Mouse (Mus musculus) kidney, embryonic 14.5 days (tissue): ENCODE measurements at regions not wholly inside any gene's neighbourhood (a gene's known extent, or its start where the extent isn't known, plus 50 kb on each side); places are given as distances from the start of the nearest gene placed in this dataset.

Experiments used
- ATAC-seq: fragments of 200-750 bp; cut with Nextera tagmentation; 2 replicates; pipeline ENCODE4 v1.8.0; 2017; ENCODE audit warnings: moderate number of reproducible peaks, mild to moderate bottlenecking, moderate TSS enrichment, moderate library complexity; ENCODE audit not compliant: low FRiP score, low TSS enrichment
- H3K27ac ChIP-seq: fragments of 300-500 bp; sonication (generic); 2 replicates; pipeline ENCODE4 v1.5.1; 2014; ENCODE audit warnings: low read depth, mild to moderate bottlenecking, low read length, moderate library complexity, mixed read lengths
- H3K27me3 ChIP-seq: fragments of 300-500 bp; sonication (generic); 2 replicates; pipeline ENCODE4 v1.6.1; 2014; ENCODE audit warnings: mild to moderate bottlenecking, low read length; ENCODE audit not compliant: control insufficient read depth, insufficient read depth
- H3K36me3 ChIP-seq: fragments of 300-500 bp; sonication (generic); 2 replicates; pipeline ENCODE4 v1.6.1; 2014; ENCODE audit warnings: low read length, mixed read lengths; ENCODE audit not compliant: control insufficient read depth, insufficient read depth
- H3K4me1 ChIP-seq: fragments of 300-500 bp; sonication (generic); 2 replicates; pipeline ENCODE4 v1.6.1; 2014; ENCODE audit warnings: low read length, mixed read lengths; ENCODE audit not compliant: control insufficient read depth, insufficient read depth
- H3K4me2 ChIP-seq: fragments of 300-500 bp; sonication (generic); replicated peaks from 2 replicates; pipeline ENCODE4 v1.6.1; 2014; ENCODE audit warnings: low read depth, mild to moderate bottlenecking, low read length
- H3K4me3 ChIP-seq: fragments of 300-500 bp; sonication (generic); 2 replicates; pipeline ENCODE4 v1.5.1; 2014; ENCODE audit warnings: mild to moderate bottlenecking, low read length
- H3K9ac ChIP-seq: fragments of 300-500 bp; sonication (generic); 2 replicates; pipeline ENCODE4 v1.6.1; 2014; ENCODE audit warnings: low read depth, mild to moderate bottlenecking, low read length, moderate library complexity
- H3K9me3 ChIP-seq: fragments of 300-500 bp; sonication (generic); 2 replicates; pipeline ENCODE4 v1.6.1; 2016; ENCODE audit warnings: low read length; ENCODE audit not compliant: control insufficient read depth
- WGBS: fragments of 180-500 bp; shearing (Covaris S2); extraction: QIAGEN DNeasy Blood & Tissue Kit; methylation state at CpG from one replicate; pipeline ENCODE4 v1.1.7; 2014; 5-methylcytosine and 5-hydroxymethylcytosine counted together

DNA sequence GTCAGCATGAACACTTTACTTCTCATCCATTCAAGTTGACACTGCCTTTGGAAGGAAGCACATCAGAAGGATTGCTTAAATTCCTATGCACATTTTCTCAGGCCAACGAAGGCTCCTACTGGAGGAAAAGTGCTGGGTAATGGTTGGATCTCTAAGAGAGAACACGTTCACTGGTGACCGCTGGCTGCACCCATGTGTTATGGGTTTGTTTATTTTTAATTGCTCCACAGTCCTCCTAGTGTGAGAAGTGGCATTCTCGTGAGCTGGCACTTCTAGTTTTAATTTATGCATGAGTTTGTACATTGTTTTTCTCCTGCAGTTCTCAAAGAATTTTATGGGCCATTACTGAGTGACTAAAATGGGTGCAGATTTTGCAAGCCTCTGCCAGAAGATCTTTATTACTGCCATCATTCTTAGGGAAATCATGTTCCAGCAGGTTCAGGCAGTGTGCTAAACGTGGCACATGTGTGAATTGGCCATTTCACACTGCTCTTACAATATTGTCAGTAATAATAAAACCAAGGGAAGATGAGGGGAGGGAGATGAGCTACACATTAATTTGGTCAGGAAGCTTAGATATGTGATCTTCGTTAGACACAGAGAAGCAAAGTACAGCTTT is 731.6 kb downstream of the Ttll7 start:
- ATAC-seq: no peak
- Histone ChIP-seq H3K27ac (no peak overlapping the region), H3K4me3 (no peak overlapping the region), H3K4me1 (no peaks in the 10 kb centered on the region), H3K9me3 (no peaks in the 10 kb centered on the region), H3K9ac (no peak overlapping the region), H3K36me3 (no peaks in the 10 kb centered on the region), H3K4me2 (no peak overlapping the region), H3K27me3 (no peaks in the 10 kb centered on the region)
- WGBS: 45% methylated on average over 6 of the region's 6 CpGs

GRCm38 (mm10) chr3:147571850-147572249 is 719.7 kb downstream of the Ttll7 start:
- Histone ChIP-seq H3K4me1 (no peaks in the 10 kb centered on the region), H3K4me3 (no peak overlapping the region), H3K36me3 (no peaks in the 10 kb centered on the region), H3K27ac (no peak overlapping the region), H3K4me2 (no peak overlapping the region), H3K9me3 (no peaks in the 10 kb centered on the region), H3K9ac (no peak overlapping the region), H3K27me3 (no peaks in the 10 kb centered on the region)
- WGBS: 67% methylated on average over 4 of the region's 4 CpGs
- no peak for ATAC-seq

GRCm38 (mm10) chr3:147545329-147546006 is 693.3 kb downstream of the Ttll7 start:
- ATAC-seq: no peak
- H3K36me3 ChIP-seq: no peaks in the 10 kb centered on the region
- H3K4me1 ChIP-seq: no peaks in the 10 kb centered on the region
- no peak overlapping the region for H3K4me3 ChIP-seq
- no peaks in the 10 kb centered on the region for H3K27me3 ChIP-seq
- 46% methylated on average over 6 of the region's 6 CpGs for WGBS
- H3K9ac ChIP-seq: no peak overlapping the region
- no peak overlapping the region for H3K27ac ChIP-seq
- H3K4me2 ChIP-seq: no peak overlapping the region
- no peaks in the 10 kb centered on the region for H3K9me3 ChIP-seq

DNA sequence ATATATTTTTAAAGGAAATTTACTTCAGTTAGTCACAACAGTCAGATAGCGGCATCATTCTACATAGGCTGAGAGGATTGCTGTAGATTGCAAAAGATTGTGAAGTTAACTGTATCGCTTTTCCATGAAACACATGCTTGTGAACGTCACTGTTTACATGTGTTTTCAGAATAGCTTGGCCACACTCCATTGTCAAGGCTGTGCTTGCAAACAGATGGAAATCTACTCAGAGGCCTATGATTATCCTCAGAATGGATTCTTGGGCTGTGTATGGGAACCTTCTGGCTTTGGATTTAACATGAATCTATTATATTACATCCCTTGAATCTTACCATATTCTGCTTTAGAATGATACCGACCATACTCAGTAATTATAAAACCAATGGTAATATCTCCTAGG is 690.1 kb downstream of the Ttll7 start:
- no peak for ATAC-seq
- H3K36me3 ChIP-seq: no peaks in the 10 kb centered on the region
- no peaks in the 10 kb centered on the region for H3K9me3 ChIP-seq
- WGBS: 94% methylated on average over 4 of the region's 4 CpGs
- no peak overlapping the region for H3K27ac ChIP-seq
- H3K4me3 ChIP-seq: no peak overlapping the region
- H3K9ac ChIP-seq: no peak overlapping the region
- H3K4me1 ChIP-seq: no peaks in the 10 kb centered on the region
- H3K4me2 ChIP-seq: no peak overlapping the region
- H3K27me3 ChIP-seq: no peaks in the 10 kb centered on the region

DNA sequence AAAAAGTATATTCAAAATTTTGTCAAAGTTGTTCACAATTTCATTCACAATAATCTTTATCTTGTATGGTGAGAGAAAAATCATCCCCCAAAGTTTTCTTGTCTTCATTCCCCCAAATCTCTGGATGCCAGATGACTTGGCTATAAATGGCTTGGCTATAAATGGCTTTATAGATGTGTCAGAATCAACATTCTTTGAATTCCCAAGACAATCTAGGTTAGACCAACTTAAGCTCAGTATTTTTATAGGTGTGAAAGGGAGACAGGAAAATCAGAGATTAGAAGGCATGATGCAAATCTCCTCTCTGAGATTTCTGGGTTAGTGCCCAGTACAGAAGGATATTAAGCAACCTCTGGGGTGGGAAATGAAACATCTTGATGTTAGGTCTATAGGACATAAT is 685.4 kb downstream of the Ttll7 start:
- Histone ChIP-seq H3K9me3 (no peaks in the 10 kb centered on the region), H3K36me3 (no peaks in the 10 kb centered on the region), H3K27me3 (no peaks in the 10 kb centered on the region), H3K4me3 (no peak overlapping the region), H3K9ac (no peak overlapping the region), H3K4me2 (no peak overlapping the region), H3K4me1 (no peaks in the 10 kb centered on the region), H3K27ac (no peak overlapping the region)
- no peak for ATAC-seq

DNA sequence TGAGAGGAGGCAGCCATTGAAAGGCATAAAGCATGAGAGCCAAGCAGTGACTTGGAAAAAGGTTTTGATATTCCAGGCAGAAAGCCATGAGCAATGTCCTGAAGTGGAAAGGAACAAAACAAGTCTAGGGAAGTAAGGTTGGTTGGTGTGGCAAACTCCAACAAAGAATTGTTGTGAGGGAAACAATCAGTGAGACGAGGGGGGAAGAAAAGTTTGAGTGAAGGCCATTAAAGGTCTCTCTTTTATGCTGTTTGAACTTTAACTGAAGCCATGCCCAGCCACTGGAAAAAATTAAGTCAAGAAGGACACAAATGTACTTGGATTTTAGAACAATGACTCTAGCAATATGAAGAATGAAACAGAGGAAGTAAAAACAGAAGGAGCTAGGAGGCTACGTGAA is 680.0 kb downstream of the Ttll7 start:
- WGBS: 71% methylated on average over 2 of the region's 2 CpGs
- Histone ChIP-seq H3K9me3 (no peaks in the 10 kb centered on the region), H3K36me3 (no peaks in the 10 kb centered on the region), H3K9ac (no peak overlapping the region), H3K27ac (no peak overlapping the region), H3K27me3 (no peaks in the 10 kb centered on the region), H3K4me1 (no peaks in the 10 kb centered on the region), H3K4me3 (no peak overlapping the region), H3K4me2 (no peak overlapping the region)
- ATAC-seq: no peak

- H3K4me3 ChIP-seq: no peak overlapping the region
- WGBS: 64% methylated on average over 6 of the region's 6 CpGs
- no peak overlapping the region for H3K9ac ChIP-seq
- no peaks in the 10 kb centered on the region for H3K36me3 ChIP-seq
- no peak overlapping the region for H3K27ac ChIP-seq
- H3K9me3 ChIP-seq: no peaks in the 10 kb centered on the region
- H3K27me3 ChIP-seq: no peaks in the 10 kb centered on the region
- ATAC-seq: no peak
- H3K4me1 ChIP-seq: no peaks in the 10 kb centered on the region
- H3K4me2 ChIP-seq: no peak overlapping the region
These were observed 679.5 kb downstream of the Ttll7 start for GRCm38 (mm10) chr3:147531608-147532180.
